Mouse (Mus musculus) cerebellum, adult 2 months (tissue): ENCODE results near the gene Tmie.

Experiments
- CTCF ChIP-seq: fragments of 200-500 bp; IDR thresholded peaks from 2 replicates; pipeline ENCODE4 v1.5.1; 2011; ENCODE audit warnings: low read depth, mild to moderate bottlenecking, control low read depth, low read length, moderate library complexity, borderline replicate concordance; ENCODE audit not compliant: insufficient read depth
- POLR2A ChIP-seq: fragments of 200-500 bp; IDR thresholded peaks from 2 replicates; pipeline ENCODE4 v1.6.1; 2011; ENCODE audit warnings: low read length, control low read depth, borderline replicate concordance; ENCODE audit not compliant: insufficient read depth

DNA sequence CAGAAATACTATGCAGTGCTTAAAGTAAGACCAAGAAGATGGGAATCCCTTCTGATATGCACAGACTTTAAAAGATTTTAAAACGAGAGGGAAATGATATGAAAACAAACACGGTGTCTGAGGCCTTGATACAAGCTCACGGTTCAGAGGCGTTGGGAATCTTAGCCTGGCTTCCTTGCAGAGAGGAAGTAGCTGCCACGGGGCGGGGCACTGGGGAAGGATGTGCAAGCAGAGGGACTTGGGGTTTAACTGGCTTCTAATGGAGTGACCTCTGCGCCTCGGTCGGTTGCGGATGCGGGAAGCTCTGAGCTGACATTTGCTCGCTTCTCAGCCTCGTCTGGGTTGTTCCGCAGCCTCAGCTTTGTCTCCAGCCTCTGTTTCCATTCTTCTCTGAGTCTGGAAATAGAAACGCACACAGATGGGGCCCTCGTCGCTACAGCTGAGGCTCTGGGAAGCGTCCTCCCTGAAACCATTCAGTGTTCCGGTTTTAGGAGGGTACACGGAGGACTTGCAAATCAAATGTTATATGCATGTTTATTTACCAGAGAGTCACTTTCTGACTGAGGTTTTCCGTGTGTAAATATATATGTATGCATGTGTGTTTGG is 34.8 kb upstream of the Tmie start:
- TF ChIP-seq POLR2A (no peak), CTCF (no peak)
